Mouse (Mus musculus): ENCODE results near the gene Ankfn1.
A peak's percentile ranks its signal among the peaks of the same experiment; 100 is the strongest.

Gene Ankfn1

GRCm38 (mm10) chr11:89777431-89777830 lies at the start of gene Ankfn1:
Gene Ankfn1, minus strand, starts transcription at chr11:89777653.
- no peak for DNase-seq (ENCODE audit: low read depth)

DNA sequence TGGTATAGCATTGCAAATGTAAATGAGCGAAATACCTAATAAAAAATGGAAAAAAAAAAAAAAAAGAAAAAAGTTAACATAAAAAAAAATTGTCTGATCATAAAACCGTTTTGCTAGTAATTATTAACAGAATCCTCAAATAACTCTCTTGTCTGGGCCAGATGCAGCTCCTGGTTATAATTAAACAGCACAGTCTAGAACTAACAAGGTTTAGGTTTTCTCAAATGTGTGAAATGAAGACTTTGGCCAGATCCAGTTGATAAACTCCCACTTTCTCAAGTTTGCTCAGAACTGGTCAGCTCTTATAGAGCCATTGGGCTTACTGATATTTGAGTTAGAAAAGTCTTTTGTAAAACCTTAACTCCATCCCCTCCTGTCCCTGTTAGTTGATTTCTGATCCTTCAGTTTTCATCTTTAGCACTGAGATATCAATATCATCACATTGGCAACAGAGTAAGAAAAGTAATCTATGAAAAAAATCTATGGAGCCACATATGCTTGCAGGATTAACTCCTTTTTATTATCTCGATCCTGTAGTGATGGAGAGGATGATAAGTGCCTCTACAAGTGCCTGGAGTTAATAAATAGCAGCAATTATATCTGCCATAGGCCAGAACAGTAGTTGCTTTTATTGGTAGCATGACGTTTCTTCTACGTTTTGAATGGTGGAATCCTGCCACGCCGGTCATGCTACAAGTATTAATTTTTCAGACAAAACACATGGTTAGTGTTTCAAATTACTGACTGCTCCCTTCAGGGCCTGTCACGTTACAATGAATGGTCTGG lies 46.4 kb upstream of the Ankfn1 start:
- no peak for DNase-seq (ENCODE audit: low read depth)

- DNase-seq (ENCODE audit: low read depth): no peak
These were observed 41.1 kb upstream of the Ankfn1 start for GRCm38 (mm10) chr11:89818594-89818993.

- DNase-seq (ENCODE audit: low read depth): no peak
These were observed 34.0 kb upstream of the Ankfn1 start for GRCm38 (mm10) chr11:89811403-89811802.

- DNase-seq (ENCODE audit: low read depth): no peak
These were observed 30.5 kb upstream of the Ankfn1 start for GRCm38 (mm10) chr11:89807998-89808397.

GRCm38 (mm10) chr11:89804822-89805221 lies 27.4 kb upstream of the Ankfn1 start:
- DNase-seq (ENCODE audit: low read depth): no peak

DNA sequence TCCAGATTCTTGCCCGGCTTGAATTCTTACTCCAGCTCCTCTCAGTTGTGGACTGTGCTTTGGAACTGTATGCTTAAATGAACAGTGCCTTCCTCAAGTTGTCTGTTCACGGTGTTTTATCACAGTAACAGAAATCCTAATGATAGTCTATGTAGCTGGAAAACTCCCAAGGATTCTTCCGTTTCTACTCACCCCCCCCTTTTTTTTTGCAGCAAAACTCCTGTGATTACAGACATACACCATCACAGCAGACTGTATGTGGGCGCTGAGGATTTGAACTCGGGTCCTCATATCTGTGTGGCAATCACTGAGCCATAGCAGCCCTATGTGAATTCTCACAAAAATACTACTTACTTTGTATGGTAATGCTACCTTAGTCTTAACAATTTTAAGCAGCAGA lies 26.5 kb upstream of the Ankfn1 start:
- no peak for DNase-seq (ENCODE audit: low read depth)

DNA sequence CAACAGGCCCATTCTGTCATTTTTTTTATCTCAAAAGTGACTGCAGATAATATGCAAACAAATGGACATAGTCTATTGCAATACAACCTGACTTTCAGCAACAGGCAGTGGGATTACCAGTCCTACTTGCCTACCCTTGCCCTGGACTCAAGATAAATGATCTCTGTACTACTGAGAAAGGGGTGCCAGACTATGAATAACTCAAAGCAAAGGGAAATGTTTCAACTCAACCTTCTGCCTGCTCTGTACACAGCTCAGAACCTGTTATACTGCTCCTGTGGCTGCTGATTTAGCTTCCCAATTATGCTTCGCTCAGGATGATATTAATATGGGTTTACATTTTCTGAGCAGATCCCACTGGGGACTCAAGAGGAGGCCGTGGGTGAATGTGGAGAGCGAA lies 15.3 kb upstream of the Ankfn1 start:
- DNase-seq (ENCODE audit: low read depth): no peak

- no peak for DNase-seq (ENCODE audit: low read depth)
These were observed 1.4 kb downstream of the Ankfn1 start for GRCm38 (mm10) chr11:89776070-89776469.

DNA sequence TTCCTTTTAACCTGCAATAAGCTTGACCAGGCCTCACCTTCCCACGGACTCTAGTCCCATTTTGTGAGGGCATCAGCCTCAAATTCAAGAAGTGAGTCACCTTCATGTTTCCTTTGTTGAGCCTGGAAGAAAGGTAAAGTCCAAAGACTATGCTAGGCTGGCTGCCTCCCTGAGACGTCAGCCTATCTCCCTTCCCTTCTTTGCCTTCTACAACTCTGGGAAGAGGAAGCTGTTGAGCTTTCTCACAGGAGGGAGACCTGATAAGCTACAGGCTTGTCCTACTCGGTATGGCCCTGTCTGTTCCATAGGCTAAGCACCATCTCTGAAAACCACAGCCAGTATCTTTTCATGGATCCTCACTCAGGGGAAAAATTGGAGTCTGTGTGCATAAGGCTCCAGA lies 2.5 kb downstream of the Ankfn1 start:
- DNase-seq (ENCODE audit: low read depth): no peak

GRCm38 (mm10) chr11:89772941-89773340 lies 4.5 kb downstream of the Ankfn1 start:
- DNase-seq (ENCODE audit: low read depth): no peak

DNA sequence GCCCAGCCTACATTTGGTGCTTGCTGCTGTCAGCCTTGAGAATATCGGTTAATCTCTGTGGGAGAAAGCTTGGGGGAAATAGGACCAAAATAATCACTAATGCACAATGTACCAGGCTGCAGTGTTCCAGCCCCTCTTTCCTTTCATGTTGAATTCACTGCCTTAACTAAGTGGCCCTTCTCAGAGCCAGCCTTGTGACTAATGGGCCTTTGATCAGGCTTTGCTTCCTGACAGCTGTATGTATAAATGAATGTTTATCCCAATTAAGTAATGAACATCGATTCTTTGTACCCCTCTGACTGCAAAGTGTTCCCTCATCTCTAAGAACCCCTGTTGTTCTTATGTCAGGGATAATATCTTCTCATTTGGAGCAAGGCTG lies 11.7 kb downstream of the Ankfn1 start:
- DNase-seq (ENCODE audit: low read depth): no peak

DNA sequence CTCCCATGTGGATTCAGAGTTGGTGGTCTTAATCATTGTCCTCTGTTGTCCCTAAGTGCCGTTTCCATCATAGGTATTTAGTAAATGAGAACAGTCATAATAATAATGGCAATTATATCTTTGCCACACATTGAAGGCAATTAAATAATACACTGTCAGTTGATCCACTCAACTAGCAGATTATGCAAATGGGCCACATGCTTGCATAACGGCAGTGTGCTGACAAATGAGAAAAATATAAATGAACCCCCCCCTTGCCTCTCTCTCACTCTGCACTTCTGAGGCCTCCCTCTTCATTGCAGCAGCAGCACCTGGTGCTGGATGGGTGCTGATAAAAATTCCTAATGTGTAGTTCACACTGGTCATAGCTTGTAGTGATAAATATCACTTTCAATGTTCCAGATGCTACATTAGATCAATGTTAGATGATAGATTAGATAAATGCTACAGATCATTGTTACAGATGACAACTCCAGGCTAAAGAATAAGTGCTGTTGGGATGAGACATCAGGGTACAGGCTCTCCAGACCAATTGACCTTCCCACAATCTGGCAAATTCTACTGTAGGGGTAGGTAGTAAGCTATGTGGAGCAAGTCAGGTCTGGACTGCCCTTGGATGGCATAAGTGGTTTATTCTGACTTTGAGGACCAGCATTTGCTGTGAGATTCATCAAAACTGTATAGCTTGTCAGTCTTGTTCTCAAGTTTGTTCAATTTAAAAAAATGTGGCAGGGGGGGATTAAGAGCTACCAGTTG lies 12.3 kb downstream of the Ankfn1 start:
- no peak for DNase-seq (ENCODE audit: low read depth)

- no peak for DNase-seq (ENCODE audit: low read depth)
These were observed 43.3 kb downstream of the Ankfn1 start for GRCm38 (mm10) chr11:89733973-89734693.

DNA sequence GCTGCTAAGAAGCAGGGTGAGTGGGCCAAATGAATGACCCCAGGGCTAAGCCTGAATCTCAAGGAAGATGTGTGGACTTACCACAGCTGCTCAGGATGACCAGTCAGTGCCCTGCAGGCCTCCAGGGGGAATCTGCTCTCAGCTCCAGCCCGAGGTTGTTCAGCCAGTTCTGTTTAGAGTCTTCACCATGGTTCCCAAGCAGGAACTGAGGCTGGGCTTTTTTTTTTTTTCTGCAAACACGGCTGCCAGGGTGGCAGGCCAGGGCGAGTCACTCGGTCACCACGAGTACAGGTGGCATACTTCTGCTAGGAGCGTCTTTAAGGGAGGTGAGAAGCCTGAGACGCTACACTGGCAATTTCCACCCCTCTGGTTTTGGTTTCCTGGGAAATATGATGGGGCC lies 43.9 kb downstream of the Ankfn1 start:
- no peak for DNase-seq (ENCODE audit: low read depth)

GRCm38 (mm10) chr11:89720847-89721246 lies 56.6 kb downstream of the Ankfn1 start:
- DNase-seq (ENCODE audit: low read depth): peak; percentile 37

- no peak for DNase-seq (ENCODE audit: low read depth)
These were observed 58.9 kb downstream of the Ankfn1 start for GRCm38 (mm10) chr11:89718491-89718982.

- no peak for DNase-seq (ENCODE audit: low read depth)
These were observed 61.1 kb downstream of the Ankfn1 start for GRCm38 (mm10) chr11:89716351-89716750.

DNA sequence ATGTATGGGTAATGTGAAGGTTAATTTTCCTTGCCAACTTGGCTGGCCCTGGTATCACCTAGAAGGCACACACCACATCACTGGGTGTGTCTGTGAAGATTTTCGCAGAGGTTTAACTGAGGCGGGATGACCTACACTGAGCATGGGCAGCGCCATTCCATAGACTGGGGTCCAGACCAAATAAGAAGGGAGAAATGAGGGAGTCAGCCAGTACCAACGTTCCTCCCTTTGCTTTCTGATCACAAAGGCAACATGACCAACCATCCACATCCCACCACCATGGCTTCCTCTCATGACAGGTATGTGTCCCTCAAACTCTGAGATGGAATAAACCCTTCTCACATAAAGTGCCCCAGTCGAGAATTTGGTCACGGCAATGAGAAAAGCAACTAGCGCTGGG lies 68.9 kb downstream of the Ankfn1 start:
- no peak for DNase-seq (ENCODE audit: low read depth)

- DNase-seq (ENCODE audit: low read depth): no peak
These were observed 80.7 kb downstream of the Ankfn1 start for GRCm38 (mm10) chr11:89696431-89697403.

DNA sequence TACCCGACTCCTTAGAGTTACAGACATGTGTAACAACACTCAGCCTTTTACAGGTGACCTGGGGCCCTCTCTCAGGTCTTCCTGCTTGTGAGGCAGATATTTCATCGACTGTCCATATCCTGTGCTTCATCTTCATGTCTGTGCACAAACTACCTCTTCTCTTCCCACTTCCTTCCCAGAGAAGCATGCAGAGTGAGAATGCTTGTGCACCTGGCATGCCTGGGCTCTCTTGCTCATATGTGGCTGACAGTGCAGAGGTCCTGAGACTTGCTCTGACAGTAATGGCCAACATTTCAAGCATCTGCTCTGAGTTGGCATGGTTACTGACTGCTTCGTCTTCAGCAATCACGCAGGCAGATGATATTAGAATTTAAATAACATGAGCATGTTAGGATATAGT lies 83.8 kb downstream of the Ankfn1 start:
- DNase-seq (ENCODE audit: low read depth): no peak

Measured in naive thymus-derived CD4-positive, alpha-beta T cell, adult 2 months (primary cell).